Mouse (Mus musculus) embryonic facial prominence, embryonic 11.5 days (tissue): ENCODE results near the gene Gm26992. TPM values are rescaled to one million over a fixed set of nuclear protein-coding genes. Genes with fewer than 3 reads are reported as not detected.

Experiments
- ATAC-seq: fragments of 200-750 bp; cut with Nextera tagmentation; replicated peaks from 2 replicates; pipeline ENCODE4 v1.8.0; 2017; ENCODE audit warnings: low read depth; ENCODE audit not compliant: insufficient number of reproducible peaks, low FRiP score, low TSS enrichment
- DNase-seq: peaks from one replicate; pipeline ENCODE4 v3.0.0-alpha.2; 2015; ENCODE audit warnings: low spot score
- H3K27ac ChIP-seq: fragments of 300-500 bp; sonication (generic); replicated peaks from 2 replicates; pipeline ENCODE4 v1.5.1; 2014; ENCODE audit warnings: mild to moderate bottlenecking, low read depth, low read length, control low read depth
- H3K27me3 ChIP-seq: fragments of 300-500 bp; sonication (generic); 2 replicates; pipeline ENCODE4 v1.6.1; 2014; ENCODE audit warnings: mild to moderate bottlenecking, low read length, moderate library complexity, mixed read lengths; ENCODE audit not compliant: control insufficient read depth, insufficient read depth
- H3K36me3 ChIP-seq: fragments of 300-500 bp; sonication (generic); replicated peaks from 2 replicates; pipeline ENCODE4 v1.6.1; 2014; ENCODE audit warnings: low read depth, mild to moderate bottlenecking, low read length, moderate library complexity, mixed read lengths; ENCODE audit not compliant: control insufficient read depth, insufficient read depth
- H3K4me1 ChIP-seq: fragments of 300-500 bp; sonication (generic); 2 replicates; pipeline ENCODE4 v1.6.1; 2014; ENCODE audit warnings: low read length, mixed read lengths; ENCODE audit not compliant: control insufficient read depth, insufficient read depth
- H3K4me2 ChIP-seq: fragments of 300-500 bp; sonication (generic); 2 replicates; pipeline ENCODE4 v1.6.1; 2014; ENCODE audit warnings: low read depth, mild to moderate bottlenecking, control low read depth, low read length, moderate library complexity
- H3K4me3 ChIP-seq: fragments of 300-500 bp; sonication (generic); 2 replicates; pipeline ENCODE4 v1.5.1; 2014; ENCODE audit warnings: low read depth, low read length, control low read depth
- H3K9ac ChIP-seq: fragments of 300-500 bp; sonication (generic); replicated peaks from 2 replicates; pipeline ENCODE4 v1.6.1; 2014; ENCODE audit warnings: mild to moderate bottlenecking, control low read depth, low read length
- H3K9me3 ChIP-seq: fragments of 300-500 bp; sonication (generic); replicated peaks from 2 replicates; pipeline ENCODE4 v1.6.1; 2016; ENCODE audit warnings: mild to moderate bottlenecking, low read length, inconsistent platforms, mixed read lengths; ENCODE audit not compliant: control insufficient read depth
- WGBS: fragments of 180-500 bp; shearing (Covaris S2); extraction: QIAGEN DNeasy Blood & Tissue Kit; methylation state at CpG from one replicate; pipeline ENCODE4 v1.1.7; 2014; 5-methylcytosine and 5-hydroxymethylcytosine counted together
- polyA plus RNA-seq: library from polyadenylated mRNA; unstranded; fragments of >200 nt; fragmentation: Nextera tagmentation; extraction: Ambion mirVana; gene quantifications from 2 replicates; pipeline ENCODE4 v1.2.1, GENCODE M21; 2014

The Gm26992 gene
- polyA plus RNA-seq, result not detected in 2 replicates

GRCm38 (mm10) chrX:103421710-103422109 lies at the start of gene Gm26992:
TSS of gene Gm26992 (plus strand) at chrX:103422010.
- no peak within 1 kb of the TSS for H3K9ac ChIP-seq
- WGBS, result 97% methylated on average over 2 of the region's 2 CpGs
- H3K4me2 ChIP-seq, result no peak within 1 kb of the TSS
- ATAC-seq, result no peak
- H3K36me3 ChIP-seq, result no peaks in the 10 kb centered on the region
- no peak for DNase-seq
- H3K9me3 ChIP-seq, result no peaks in the 10 kb centered on the region
- no peak within 1 kb of the TSS for H3K4me3 ChIP-seq
- H3K27me3 ChIP-seq, result 0 out of 2 replicates have a peak, but pooled peaks cover 2% of the 10 kb centered on the region
- no peaks in the 10 kb centered on the region for H3K4me1 ChIP-seq
- no peak within 1 kb of the TSS for H3K27ac ChIP-seq

GRCm38 (mm10) chrX:103374250-103374649 lies 47.6 kb upstream of the Gm26992 start:
- Histone ChIP-seq H3K4me1 (no peaks in the 10 kb centered on the region), H3K27me3 (no peaks in the 10 kb centered on the region), H3K27ac (no peak overlapping the region), H3K9me3 (no peaks in the 10 kb centered on the region), H3K36me3 (no peaks in the 10 kb centered on the region), H3K4me2 (no peak overlapping the region), H3K4me3 (no peak overlapping the region), H3K9ac (no peak overlapping the region)
- no peak for ATAC-seq
- peak; percentile 20 for DNase-seq
- WGBS, result 61% methylated on average over 5 of the region's 5 CpGs

DNA sequence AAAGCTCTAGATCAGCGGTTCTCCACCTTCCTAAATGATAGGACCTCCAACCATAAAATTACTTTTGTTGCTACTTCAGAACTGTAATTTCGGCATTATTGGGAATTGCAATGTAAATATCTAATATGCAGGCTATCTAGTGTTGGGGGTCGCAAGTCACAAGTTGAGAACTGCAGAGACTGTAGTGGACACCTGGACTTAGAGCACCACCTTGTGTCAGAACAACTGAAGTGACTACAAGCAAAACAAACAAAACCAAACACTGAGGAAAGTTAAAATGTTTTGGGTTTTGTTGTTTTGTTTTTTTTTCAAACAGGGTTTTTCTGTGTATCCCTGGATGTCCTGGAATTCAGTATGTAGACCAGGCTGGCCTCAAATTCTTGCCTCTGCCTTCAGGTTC lies 37.3 kb upstream of the Gm26992 start:
- H3K36me3 ChIP-seq, result no peaks in the 10 kb centered on the region
- ATAC-seq (no peak), DNase-seq (no peak)
- no peak overlapping the region for H3K27ac ChIP-seq
- H3K4me3 ChIP-seq, result no peak overlapping the region
- H3K27me3 ChIP-seq, result no peaks in the 10 kb centered on the region; the same call in 1 of the 2 replicates
- no peaks in the 10 kb centered on the region for H3K4me1 ChIP-seq
- H3K4me2 ChIP-seq, result no peak overlapping the region
- no peak overlapping the region for H3K9ac ChIP-seq
- WGBS, result 87% methylated on average over 3 of the region's 3 CpGs
- H3K9me3 ChIP-seq, result no peaks in the 10 kb centered on the region

DNA sequence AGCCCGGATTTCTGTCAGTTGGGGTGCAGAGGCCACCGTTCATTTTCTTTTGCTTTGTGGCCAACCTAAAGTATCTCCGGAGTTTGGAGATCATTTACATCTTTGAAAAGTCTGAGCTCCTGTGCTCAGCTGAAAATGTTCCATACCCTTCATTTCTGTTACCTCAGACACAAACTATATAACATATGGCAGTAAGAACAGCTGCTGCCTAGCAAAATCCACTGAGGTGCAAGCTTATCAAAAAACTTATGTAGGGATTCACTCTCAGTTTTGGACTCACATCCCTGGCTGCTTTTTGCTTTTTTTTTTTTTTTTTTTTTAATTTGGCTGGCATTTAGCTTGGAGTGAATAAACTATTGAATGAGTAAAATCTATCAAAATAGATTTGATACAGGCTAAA lies 33.7 kb upstream of the Gm26992 start:
- H3K36me3 ChIP-seq, result no peaks in the 10 kb centered on the region
- 88% methylated on average over 3 of the region's 3 CpGs for WGBS
- no peaks in the 10 kb centered on the region; the same call in 1 of the 2 replicates for H3K27me3 ChIP-seq
- DNase-seq (no peak), ATAC-seq (no peak)
- no peak overlapping the region for H3K4me3 ChIP-seq
- H3K27ac ChIP-seq, result no peak overlapping the region
- H3K9ac ChIP-seq, result no peak overlapping the region
- no peaks in the 10 kb centered on the region for H3K9me3 ChIP-seq
- H3K4me1 ChIP-seq, result no peaks in the 10 kb centered on the region
- H3K4me2 ChIP-seq, result no peak overlapping the region

DNA sequence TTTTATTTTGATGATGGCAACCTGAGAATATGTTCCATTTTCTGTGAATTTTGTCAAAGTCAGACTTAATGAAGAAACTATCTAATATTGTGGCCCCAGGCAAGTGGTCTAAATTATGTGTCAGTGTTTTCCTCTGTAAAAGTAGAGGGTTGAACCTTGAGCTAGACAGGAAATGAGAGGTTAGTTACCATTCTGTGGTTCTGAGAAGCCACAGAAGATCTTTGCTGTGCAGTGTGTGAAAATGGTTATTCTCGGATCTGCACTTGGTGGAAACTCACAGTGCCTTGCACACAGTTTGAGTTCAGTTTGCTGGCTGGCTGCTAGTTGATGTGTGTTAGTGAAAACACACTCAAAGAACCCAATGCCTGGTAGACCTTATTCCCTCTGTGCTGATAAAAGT lies 28.0 kb upstream of the Gm26992 start:
- H3K27me3 ChIP-seq, result no peaks in the 10 kb centered on the region
- H3K4me1 ChIP-seq, result no peaks in the 10 kb centered on the region
- ATAC-seq (no peak), DNase-seq (no peak)
- H3K9ac ChIP-seq, result no peak overlapping the region
- no peak overlapping the region for H3K4me2 ChIP-seq
- no peak overlapping the region for H3K4me3 ChIP-seq
- no peak overlapping the region for H3K27ac ChIP-seq
- H3K9me3 ChIP-seq, result no peaks in the 10 kb centered on the region
- no peaks in the 10 kb centered on the region for H3K36me3 ChIP-seq
- 69% methylated on average over 1 of the region's 1 CpGs for whole genome bisulfite sequencing

GRCm38 (mm10) chrX:103405021-103405420 lies 16.8 kb upstream of the Gm26992 start:
- Histone ChIP-seq H3K9me3 (no peaks in the 10 kb centered on the region), H3K27me3 (no peaks in the 10 kb centered on the region), H3K4me2 (no peak overlapping the region), H3K9ac (no peak overlapping the region), H3K4me1 (no peaks in the 10 kb centered on the region), H3K27ac (no peak overlapping the region), H3K4me3 (no peak overlapping the region), H3K36me3 (no peaks in the 10 kb centered on the region)
- ATAC-seq (no peak), DNase-seq (peak; percentile 1)
- 29% methylated on average over 10 of the region's 13 CpGs for WGBS

DNA sequence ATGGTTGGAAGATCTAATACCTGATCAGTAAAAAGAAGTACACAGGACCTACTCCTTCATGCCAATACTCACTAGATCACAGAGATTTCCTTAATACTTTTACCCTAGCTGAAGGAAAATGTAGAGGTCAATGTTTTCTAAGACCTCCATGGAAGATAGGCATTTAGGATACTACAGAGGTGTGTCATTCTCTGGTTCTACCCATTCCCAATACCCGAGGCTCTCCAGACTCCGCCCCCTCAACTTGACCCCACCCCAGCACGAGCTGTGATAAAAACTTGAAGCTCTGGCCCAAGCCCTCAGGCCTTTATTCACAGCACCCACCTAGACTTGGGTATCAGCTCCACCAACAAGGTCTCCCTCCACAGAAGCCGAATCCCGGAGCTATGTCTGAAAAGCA lies 7.6 kb upstream of the Gm26992 start, which contains the start of gene Tsx:
Gene Tsx, plus strand, starts transcription at position 301 of the 400 bp plus-strand sequence.
- no peak within 1 kb of the TSS for H3K9ac ChIP-seq
- DNase-seq, result no peak
- no peaks in the 10 kb centered on the region for H3K36me3 ChIP-seq
- H3K27me3 ChIP-seq, result peaks cover 3% of the 10 kb centered on the region
- no peak for ATAC-seq
- no peak within 1 kb of the TSS for H3K4me2 ChIP-seq
- H3K4me1 ChIP-seq, result no peaks in the 10 kb centered on the region
- WGBS, result 79% methylated on average over 5 of the region's 5 CpGs
- H3K4me3 ChIP-seq, result no peak within 1 kb of the TSS
- H3K27ac ChIP-seq, result no peak within 1 kb of the TSS
- H3K9me3 ChIP-seq, result no peaks in the 10 kb centered on the region

DNA sequence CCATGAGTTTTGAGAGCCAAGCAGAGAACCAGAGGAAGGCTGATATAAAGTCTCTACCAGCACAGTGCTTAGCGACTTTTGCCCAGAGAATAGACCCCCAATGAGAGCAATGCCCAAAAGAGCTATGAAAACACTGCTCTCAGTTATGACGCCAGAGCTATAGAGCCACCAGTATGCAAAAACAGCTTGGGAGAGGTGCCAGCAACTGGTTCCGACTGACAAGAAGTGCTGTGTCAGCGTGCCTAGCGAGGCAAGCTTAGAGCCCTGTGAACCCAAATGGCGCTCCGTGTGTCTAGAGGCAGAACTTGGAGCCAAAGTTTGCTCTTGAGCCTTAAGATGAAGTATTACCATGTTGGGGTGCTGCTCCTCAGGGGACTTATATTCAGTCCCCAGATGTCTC lies 5.9 kb downstream of the Gm26992 start:
- Histone ChIP-seq H3K9me3 (no peaks in the 10 kb centered on the region), H3K36me3 (no peaks in the 10 kb centered on the region), H3K27me3 (0 out of 2 replicates have a peak, but pooled peaks cover 2% of the 10 kb centered on the region), H3K4me2 (no peak overlapping the region), H3K9ac (no peak overlapping the region), H3K4me1 (no peaks in the 10 kb centered on the region), H3K27ac (no peak overlapping the region), H3K4me3 (no peak overlapping the region)
- DNase-seq, result no peak
- ATAC-seq, result no peak
- WGBS, result 77% methylated on average over 7 of the region's 7 CpGs
